Mouse (Mus musculus) 416B (cell line): ENCODE data around the gene Ints3.

ENCODE experiments used
- DNase-seq: peaks from one replicate; pipeline ENCODE4 v3.0.0; 2011; ENCODE audit warnings: low read depth

The Ints3 gene

DNA sequence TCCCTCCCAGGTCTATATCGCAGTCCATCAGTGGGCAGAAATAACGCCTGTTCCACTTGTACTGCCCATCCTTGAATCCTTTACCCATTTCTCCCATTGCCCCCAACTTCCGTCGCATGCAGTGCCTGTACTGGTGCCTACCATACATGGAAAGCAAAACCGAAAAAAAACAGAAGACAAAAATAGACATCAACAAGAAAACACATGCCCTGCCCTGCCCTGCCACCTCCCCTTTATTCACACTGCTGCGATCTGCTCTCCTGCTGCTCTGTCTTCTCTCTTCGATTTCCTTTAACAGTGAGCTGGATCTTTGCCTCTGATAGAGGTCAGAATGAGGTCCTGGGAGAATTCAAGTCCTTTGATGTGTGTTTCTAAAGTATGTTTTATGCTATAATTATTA lies 75.5 kb downstream of the Ints3 start:
- DNase-seq = no peak

DNA sequence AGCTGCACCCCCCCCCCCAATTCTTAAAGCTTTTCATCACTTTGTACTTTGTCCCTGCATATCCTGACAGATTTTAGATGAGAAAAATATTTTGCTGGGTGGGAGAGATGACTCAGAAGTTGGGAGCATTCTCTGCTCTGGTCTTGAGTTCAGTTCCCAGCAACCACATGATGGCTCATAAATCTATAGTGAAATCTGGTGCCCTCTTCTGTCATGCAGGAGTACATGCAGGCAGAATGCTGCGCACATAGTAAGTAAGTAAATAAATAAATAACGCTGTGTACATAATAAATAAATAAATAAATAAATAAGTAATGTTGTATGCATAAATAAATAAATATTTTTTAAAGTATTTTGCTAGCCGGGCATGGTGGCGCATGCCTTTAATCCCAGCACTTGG lies 85.6 kb downstream of the Ints3 start:
- peak; percentile 38 for DNase-seq

DNA sequence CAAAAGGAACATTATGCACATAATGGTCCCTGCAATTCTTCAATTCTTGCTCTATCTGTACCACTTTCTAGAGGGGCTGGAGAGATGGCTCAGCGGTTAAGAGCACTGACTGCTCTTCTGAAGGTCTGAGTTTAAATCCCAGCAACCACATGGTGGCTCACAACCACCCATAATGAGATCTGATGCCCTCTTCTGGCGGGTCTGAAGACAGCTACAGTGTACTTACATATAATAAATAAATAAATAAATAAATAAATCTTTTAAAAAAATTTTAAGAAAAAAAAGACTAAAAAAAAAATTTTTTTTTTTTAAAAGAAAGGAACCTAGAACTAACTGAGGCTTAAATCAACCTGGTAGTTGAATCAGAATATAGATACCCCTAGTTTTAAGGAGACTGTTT lies 90.6 kb downstream of the Ints3 start:
- peak; percentile 71 for DNase-seq
